Mouse (Mus musculus) layer of hippocampus, adult 11-12 months (tissue): Measurements from ENCODE around the gene Gm45785.

Source experiments
- DNase-seq: peaks from one replicate; pipeline ENCODE4 v3.0.0; 2022; ENCODE audit warnings: low spot score

Gm45785 gene

DNA sequence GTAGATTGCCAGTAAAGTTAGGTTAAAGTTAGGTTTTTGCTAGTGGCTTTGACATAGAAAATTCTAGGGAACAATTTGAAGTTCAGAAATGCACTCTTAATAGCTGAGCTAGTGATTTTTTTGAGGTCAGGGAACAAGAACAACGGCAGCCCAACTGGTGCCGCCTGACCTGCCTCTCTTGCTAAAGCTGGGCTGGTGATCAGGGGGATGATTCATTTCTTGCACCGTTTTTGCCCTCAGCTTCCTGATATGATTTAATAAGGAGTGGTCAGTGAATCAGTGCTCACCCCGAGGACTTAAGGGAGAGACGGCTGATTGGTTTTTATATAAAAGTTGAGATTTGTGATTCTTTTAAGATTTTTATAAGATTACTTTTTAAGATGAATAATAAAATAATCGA lies 24.7 kb downstream of the Gm45785 start:
- no peak for DNase-seq

DNA sequence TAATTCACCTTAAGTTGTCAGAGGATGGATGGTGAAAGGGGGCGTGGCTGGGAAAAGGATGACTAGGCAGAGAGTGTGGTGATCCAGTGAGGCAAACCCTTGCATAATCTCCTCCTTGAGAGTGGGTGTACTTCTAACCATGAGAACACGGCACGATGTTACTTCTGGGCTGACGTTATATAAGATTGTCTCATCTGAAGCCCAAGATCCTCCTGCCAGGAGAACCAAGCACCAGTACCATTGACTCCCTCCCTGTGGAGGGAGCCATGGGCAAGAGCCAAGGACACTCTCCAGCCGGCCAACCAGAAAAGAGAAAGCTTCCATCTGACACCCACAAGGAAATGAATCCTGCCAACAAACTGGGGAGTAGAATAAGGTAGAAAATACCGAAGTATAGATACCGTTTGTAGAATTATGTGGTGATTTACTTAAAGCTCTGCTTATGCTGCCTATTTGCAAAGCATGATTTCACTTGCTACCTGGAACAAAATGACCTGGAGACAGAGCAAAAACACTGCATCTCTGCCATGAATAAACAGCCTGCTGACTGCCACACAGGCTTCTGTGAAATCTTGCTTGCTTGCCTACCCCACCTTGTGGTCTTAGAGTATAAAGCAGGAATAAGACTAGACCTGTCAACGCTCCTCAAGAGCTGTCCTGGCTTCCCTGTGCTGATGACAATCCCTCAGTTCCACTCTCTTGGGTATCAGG lies 27.8 kb downstream of the Gm45785 start:
- DNase-seq, result peak; percentile 69

DNA sequence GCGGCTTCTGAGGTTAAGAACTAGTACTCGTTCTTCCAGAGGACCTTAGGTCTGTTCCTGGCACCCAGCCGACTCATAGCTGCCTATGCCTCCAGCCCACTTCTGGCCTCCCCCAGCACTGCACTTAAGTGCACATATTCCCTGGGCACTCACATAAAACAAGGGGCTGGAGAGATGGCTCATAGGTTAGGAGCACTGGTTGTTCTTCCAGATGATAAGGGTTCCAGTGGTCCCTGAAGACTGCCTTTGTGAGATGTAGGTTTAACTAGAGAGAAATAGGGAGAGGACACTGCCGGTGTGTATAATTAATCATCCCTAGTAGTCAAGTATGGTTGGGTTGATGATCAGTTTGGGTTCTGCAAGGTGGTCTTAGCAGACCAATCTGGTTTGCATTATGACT lies 33.4 kb downstream of the Gm45785 start:
- no peak for DNase-seq

DNA sequence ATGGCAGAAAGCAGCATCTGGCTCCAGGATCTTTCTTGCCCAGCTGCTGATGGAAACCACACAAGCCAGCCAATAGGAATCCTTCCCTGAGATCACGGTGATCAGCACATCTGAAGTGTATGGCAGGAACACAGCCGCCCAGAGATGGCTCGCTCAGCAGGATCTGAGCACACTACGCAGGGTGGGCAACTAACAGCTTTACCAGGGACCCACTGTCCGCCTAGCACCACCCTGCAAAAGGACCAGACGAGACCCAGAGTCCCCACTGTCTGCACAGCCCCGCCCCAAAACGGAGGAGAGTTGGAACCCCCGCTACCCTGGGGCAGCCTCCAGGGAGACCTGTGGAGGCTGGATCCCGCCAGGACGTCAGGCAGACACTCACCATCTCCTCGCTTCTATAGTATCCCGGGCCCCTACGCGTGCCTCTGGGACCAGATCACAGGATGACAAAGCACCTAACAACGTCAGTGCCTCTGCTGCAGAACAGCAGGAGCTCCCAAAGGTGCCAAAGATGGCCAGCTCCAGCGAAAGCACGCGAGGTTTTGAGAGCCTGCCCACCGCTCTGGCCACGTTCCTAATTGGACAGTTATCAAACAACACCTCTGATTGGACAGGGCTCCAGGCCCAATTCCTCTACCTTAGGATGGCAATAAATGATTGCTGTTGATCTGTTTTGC lies 34.3 kb downstream of the Gm45785 start, which contains the start of gene Zfp941:
Zfp941 (minus strand) TSS at position 526 of the 677 bp plus-strand sequence.
- peak; percentile 59 for DNase-seq

DNA sequence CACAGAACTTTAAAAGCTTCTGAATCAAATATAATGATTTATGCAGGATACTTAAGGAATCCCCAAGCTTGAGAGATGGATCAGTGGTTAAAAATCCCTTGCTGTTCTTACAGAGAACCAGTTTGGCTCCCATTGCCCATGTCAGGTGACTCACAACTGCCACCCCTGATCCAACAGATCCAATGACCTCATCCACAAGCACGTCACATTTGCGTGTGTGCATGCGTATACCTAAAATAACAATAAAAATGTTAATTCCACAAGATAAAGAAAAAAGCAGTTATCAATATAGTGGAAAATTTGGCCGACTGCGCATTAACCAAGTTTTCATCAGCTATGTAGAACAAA lies 34.9 kb downstream of the Gm45785 start:
- no peak for DNase-seq

DNA sequence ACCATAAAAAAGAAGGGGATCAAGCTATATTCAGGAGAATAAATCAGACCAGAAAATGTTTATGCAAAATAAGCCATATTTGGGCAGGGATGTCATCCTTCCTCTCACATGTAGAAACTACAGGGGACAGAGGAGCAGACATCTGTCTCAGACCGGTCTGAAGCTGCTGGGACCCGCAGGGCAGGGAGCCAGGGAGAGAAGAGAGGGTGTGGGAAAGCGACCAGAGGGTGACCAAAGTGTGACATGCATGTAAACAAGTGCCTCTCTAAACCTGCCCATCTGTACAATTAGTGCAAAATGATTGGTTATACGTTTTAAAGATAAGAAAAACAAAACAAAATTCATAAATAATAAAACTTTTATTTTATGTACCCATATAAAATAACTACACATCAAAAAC lies 36.0 kb downstream of the Gm45785 start:
- no peak for DNase-seq

DNA sequence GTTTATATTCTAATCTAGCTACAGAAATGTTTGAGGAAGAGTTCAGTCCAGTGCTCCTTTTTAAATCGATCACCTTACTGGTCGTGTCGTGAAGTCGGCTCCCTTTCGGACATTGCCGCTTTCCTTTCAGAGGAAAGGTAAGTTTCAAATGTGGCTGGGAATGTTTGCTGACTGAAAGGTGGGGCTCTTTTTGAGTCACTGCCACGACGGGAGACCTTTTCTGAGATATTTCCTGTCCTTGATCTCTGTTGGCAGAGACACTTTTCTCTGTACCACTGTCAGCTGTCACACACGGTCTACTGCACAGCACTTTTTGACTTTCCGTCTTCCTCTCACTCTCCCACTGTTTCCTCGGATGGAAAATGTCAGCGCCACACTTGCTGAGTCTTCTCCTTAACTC lies 43.3 kb downstream of the Gm45785 start:
- DNase-seq, result no peak

DNA sequence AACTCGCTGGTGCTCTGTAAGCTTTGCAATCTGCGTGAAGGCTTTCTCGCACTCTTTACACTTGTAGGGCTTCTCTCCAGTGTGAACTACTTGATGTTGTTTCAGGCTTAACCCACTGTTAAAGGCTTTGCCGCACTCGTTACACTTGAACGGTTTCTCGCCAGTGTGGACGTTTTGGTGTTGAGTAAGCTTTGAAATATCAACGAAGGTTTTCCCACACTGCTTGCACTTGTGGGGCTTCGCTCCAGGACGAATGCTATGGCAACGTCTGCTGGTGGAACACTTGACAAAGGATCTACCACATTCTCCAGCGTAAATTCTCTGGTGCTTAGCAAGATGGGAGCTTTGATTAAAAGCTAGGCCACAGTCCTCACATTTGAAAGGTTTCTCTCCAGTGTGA lies 44.4 kb downstream of the Gm45785 start:
- peak; percentile 47 for DNase-seq

DNA sequence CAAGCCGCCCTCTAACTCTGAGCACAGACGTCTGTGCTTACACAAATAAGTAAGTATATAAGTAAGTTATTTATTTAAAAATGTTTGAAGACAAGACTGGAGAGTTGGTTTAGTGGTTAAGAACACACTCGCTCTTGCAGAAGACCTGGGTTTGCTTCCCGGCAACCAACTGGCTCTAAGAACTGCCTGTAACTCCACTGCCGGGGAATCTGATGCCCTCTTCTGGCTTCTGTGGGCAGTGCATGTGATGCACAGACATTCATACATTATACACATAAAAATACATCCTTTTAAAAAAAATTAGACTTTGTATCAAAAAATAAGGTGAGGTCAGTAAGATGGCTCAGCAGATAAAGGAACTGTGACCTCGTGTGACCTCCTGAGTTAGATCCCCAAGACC lies 45.6 kb downstream of the Gm45785 start:
- no peak for DNase-seq

DNA sequence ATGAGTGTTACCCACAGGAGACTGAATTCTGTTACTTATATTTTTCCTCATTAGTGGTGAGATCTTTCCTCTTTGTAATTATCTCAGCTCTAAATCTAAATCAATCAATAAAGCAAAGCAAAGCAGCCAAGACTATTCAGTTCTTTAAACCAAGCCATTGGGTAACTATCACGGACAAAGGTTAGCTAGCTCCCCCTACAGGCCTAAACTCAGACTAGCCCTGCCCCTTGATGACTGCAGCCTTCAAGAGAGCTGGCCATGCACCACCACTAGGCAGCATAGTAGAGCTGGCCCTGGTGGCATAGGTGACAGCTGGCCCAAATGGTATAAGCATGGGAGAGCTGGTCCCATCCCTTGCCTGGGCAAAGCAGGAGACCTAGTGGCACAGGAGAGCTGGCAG lies 50.4 kb downstream of the Gm45785 start:
- DNase-seq, result peak; percentile 79

DNA sequence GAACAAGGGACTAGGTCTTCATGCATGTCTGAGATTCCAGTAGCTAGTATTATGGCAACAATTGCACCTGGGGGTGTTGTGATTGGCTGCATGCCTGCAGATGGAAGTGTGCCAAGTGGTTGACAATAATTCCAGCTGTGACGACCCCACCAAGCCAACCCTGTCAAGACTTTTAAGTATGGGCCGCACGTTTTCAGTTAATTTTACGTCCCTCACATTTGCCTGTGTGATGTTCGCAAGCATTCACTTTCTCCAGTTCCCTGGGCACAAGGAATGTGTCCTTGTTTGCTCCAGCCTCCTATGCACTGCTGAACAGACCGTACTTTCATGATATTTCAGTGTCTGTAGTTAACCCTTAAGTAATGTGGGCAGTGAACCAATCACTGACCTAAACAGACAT lies 53.5 kb downstream of the Gm45785 start:
- no peak for DNase-seq

DNA sequence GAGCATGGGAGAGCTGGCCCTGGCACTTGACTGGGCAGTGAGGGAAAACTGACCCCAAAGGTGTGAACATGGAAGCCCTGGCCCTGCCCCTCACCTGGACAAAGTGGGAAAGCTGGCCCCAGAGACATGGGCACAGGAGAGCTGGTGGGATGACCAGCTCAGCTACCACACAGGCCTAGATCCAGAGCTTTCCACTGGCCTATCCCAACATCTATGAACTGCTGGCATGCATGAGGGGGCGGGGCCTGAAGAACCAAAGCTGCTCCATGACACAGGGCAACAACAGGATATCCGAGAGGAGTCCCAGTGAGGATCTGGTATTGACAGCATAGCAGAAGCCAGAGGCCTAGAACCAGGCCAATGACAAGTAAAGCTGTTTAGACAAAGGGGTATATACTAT lies 57.9 kb downstream of the Gm45785 start:
- no peak for DNase-seq

DNA sequence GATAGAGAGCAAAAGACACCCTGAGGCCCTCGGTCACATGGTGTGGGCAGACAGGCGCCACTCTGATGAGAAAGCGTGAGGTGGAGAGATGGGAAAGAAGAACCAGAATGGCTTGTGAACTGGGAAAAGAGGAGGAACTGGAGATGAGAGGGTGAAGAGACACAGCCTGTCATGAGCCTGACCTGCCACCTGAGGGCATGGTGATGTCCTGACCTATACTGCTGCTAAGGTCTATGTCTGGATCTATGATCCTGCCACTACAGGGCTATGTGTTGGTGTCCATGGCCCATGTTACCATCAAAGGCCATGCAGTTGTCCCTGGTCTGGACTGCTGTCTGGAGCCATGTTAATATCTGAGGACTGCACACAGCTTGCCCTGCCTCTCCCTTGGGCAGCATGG lies 58.5 kb downstream of the Gm45785 start:
- DNase-seq, result no peak

DNA sequence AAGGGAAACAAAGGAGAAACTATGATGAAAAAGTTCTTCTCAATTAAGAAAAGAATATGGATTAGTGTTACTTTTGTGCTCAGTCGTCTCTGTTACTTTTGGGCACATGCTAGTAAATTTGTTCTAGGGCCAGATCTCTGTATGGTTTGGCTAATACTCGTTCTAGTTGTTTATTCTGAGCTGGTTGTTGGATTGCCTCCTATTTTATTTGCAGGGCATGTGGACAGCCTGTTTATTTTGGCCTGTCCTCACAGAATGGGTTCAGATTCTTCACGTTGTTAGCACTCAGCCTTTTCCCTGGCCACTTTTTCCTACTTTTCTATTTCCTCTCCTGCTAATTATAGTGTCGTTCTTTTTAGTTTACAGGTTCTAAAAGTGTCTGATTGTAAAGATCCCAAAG lies 62.6 kb downstream of the Gm45785 start:
- no peak for DNase-seq

DNA sequence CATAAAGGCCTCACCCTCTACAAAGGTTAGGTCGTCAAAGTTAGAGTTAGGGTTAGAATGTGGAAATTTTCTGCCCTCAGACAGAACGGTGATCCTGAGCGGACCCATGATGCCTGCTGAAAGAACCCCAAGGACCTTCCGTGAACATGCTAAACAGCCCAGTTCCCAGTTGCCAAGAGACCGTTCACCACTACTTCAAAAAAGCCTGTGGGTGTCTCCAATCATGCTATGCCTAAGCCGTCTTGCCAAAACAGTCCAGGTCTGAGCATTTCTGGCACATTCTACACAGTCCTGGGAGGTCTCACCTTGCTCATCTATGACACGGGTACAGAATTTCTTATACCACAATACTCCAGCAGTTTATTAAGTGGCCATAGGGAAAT lies 68.1 kb downstream of the Gm45785 start:
- DNase-seq, result no peak

DNA sequence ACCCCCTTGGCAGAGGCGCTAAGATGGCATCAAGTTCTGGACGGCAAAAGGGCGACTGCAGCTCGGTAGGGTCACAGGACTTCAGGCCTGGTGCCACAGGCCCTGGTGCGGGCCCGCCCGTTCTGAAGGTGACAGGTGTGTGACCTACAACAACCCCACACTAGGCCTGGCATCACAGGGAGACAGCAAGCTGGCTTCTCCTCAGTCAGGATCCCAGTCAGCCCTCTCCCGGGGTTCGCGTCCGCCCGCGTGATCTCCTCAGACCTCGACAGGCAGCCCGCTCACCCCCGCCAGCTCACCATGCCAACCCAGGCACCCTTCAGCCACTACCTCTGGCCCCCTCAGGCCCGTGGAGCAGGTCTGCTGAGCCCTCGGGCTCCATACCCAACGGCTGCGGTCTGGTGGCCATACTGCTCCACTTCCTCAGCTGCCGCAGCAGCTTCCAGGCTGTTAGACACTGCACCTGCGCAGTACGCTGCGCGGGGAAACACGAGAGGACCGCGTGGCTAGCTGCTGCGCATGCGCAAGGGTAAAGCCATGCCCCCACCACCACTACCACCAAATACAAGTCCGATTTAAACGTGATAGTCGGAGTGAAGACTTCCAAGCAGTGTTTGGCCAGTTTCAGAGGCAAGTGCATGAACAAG lies 68.6 kb downstream of the Gm45785 start, which contains the start of gene Syce1:
Syce1 (minus strand) TSS at position 447 of the 647 bp plus-strand sequence.
- no peak for DNase-seq

DNA sequence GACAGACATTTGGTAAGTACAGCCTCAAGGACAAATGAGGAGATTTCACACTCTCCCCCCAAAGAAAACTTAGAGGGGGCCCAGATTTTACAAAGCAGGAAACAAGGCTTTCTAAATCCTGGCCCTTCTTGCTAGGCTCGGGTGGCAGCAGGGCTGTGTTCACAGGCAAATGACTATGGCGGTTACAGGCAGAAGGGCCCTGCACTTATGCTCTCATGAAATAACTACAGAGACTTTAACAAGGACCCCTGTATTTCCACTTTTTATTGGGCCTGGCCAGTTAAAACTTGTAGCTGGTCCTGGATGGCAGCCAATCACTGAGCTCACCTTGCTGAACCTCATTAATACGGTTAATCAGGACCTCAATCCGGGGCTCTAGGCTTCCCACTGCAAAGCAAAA lies 75.6 kb downstream of the Gm45785 start:
- DNase-seq, result no peak
